Mouse (Mus musculus): Measurements from ENCODE around the gene Ankrd34a. TPM values are rescaled to one million over a fixed set of nuclear protein-coding genes. Genes with fewer than 3 reads are reported as not detected.
A peak's percentile ranks its signal among the peaks of the same experiment; 100 is the strongest.

The Ankrd34a gene
- total and polyA plus RNA-seq, 2 experiments from 2014 or later = 16.3 to 32.7 TPM

DNA sequence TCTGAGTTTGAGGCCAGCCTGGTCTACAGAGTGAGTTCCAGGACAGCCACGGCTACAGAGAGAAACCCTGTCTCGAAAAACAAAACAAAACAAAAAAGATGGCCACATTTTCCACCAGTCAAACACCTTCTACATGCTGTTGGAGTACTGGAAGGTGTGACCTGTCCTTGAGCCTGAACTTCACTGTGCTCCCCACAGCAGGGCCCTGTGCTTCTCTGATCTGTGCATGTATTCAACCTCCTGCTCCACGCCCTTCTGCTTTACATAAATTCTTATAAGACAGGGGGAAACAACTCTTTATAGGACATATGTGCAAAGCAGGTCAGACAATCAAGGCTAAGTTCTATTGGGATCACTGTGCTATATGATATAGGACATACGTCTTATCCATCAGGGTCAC is 26.8 kb downstream of the Ankrd34a start:
- Histone ChIP-seq H3K27ac (ENCODE audit: low read depth, low read length) (no peak overlapping the region), H3K4me3 (ENCODE audit: low read depth, low read length) (no peak overlapping the region), H3K9me3 (ENCODE audit: low read length) (no peaks in the 10 kb centered on the region), H3K9ac (replicated peaks; ENCODE audit: low read length, poor library complexity, severe bottlenecking) (no peak overlapping the region), H3K27me3 (ENCODE audit: insufficient read depth, low read length) (no peaks in the 10 kb centered on the region), H3K36me3 (ENCODE audit: insufficient read depth, low read length) (peaks cover 31% of the 10 kb centered on the region), H3K4me1 (ENCODE audit: insufficient read depth, low read length) (no peaks in the 10 kb centered on the region), H3K4me2 (ENCODE audit: low read depth, low read length, poor library complexity, severe bottlenecking) (no peak overlapping the region)
- TF ChIP-seq CTCF (IDR thresholded peaks at IDR 0.05) = no peak
- 90% methylated on average over 4 of the region's 4 CpGs for WGBS
- DNase-seq (ENCODE audit: low spot score) = no peak
- no peak for ATAC-seq (ENCODE audit: low FRiP score)

DNA sequence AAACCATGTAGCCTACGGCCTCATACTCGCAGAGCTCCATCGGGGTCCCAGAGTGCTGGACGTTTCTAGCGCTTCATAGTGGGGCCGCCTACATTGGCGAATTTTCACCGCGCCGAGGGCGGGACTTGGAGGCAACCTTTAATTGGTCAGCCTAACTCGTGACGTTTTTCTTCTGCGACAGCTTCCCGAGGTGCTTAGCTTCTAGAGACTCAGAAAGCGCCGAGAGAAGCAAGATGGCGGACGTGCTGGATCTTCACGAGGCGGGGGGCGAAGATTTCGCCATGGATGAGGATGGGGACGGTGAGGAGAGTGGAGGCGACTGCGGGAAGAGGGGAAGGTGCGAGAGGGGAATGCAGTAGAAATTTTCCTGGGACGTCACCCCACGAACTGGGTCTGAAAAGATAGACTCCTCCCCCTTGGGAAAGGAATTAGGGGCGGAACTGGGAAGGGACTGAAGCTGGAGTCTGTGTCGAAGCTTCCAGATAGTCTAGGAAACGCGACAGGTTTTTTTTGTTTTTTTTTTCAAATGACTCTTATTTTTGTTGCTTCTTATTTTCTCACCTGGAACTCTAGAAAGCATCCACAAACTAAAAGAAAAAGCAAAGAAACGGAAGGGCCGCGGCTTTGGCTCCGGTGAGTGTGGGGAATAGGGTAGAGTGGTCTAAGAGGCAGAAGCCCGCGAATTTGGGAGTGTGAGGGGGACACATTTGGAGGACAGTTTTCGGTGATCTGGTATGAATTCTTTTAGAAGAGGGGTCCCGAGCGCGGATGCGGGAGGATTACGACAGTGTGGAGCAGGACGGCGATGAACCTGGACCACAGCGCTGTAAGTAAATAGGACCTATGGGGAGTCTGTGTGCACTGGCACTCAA is 33.5 kb downstream of the Ankrd34a start, which contains the start of gene Rbm8a:
Gene Rbm8a (plus strand): TSS at position 205 of the 872 bp plus-strand sequence.
- Histone ChIP-seq H3K36me3 (ENCODE audit: insufficient read depth, low read length) (peaks cover under 1% of the 10 kb centered on the region), H3K4me2 (ENCODE audit: low read depth, low read length, poor library complexity, severe bottlenecking) (peak within 1 kb of the TSS; percentile 77), H3K27ac (ENCODE audit: low read depth, low read length) (peak within 1 kb of the TSS; percentile 47; the same call in 1 of the 2 replicates), H3K9ac (replicated peaks; ENCODE audit: low read length, poor library complexity, severe bottlenecking) (peak within 1 kb of the TSS; percentile 71), H3K4me1 (ENCODE audit: insufficient read depth, low read length) (peaks cover 4% of the 10 kb centered on the region), H3K9me3 (ENCODE audit: low read length) (no peaks in the 10 kb centered on the region), H3K4me3 (ENCODE audit: low read depth, low read length) (peak within 1 kb of the TSS; percentile 61), H3K27me3 (ENCODE audit: insufficient read depth, low read length) (no peaks in the 10 kb centered on the region)
- DNase-seq (ENCODE audit: low spot score) (peak; percentile 100), ATAC-seq (ENCODE audit: low FRiP score) (peak; percentile 91)
- under 1% methylated on average over 47 of the region's 48 CpGs for WGBS
- peak; percentile 2; the same call in 1 of the 2 replicates for TF ChIP-seq CTCF (IDR thresholded peaks at IDR 0.05)

DNA sequence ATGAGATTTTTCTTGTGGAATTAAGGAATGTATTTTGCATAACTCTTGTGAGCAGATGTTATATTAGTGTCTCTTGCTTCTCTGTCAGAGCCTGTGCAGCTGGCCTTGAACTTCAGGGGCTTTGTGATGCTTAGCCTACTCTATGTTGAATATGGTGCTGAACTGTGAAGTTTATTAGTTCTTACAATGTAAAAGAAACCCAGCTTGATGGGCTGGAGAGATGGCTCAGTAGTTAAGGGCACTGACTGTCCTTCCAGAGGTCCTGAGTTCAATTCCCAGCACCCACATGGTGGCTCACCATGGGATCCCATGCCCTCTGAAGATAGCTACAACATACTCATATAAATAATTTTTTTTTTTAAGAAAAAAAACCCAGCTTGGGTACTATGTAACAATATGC is 35.6 kb downstream of the Ankrd34a start:
- Histone ChIP-seq H3K4me3 (ENCODE audit: low read depth, low read length) (no peak overlapping the region), H3K27me3 (ENCODE audit: insufficient read depth, low read length) (no peaks in the 10 kb centered on the region), H3K4me1 (ENCODE audit: insufficient read depth, low read length) (peaks cover 9% of the 10 kb centered on the region), H3K27ac (ENCODE audit: low read depth, low read length) (no peak overlapping the region), H3K9ac (replicated peaks; ENCODE audit: low read length, poor library complexity, severe bottlenecking) (no peak overlapping the region), H3K36me3 (ENCODE audit: insufficient read depth, low read length) (no peaks in the 10 kb centered on the region; the same call in 1 of the 2 replicates), H3K4me2 (ENCODE audit: low read depth, low read length, poor library complexity, severe bottlenecking) (no peak overlapping the region), H3K9me3 (ENCODE audit: low read length) (no peaks in the 10 kb centered on the region)
- DNase-seq (ENCODE audit: low spot score) (no peak), ATAC-seq (ENCODE audit: low FRiP score) (no peak)
- TF ChIP-seq CTCF (IDR thresholded peaks at IDR 0.05) = no peak

DNA sequence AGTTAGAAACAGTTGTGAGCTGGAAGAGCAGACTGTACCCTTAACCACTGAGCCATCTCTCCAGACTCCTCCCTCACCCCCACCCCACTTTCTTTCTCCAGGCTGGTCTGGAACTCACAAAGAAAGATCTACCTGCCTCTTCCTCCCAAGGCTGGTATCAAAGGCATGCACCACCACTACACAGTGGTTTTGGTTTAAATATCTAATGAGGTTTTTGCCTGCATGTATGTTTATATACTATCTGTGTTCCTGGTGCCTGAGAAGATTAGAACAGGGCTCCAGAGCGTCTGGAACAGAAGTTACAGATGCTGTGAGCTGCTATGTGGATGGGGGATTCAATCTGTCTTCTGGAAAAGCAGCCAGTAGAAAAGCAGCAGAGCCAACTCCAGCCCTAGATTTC is 37.6 kb downstream of the Ankrd34a start:
- peaks cover 9% of the 10 kb centered on the region for H3K4me1 ChIP-seq (ENCODE audit: insufficient read depth, low read length)
- WGBS = 89% methylated on average over 1 of the region's 1 CpGs
- no peak for ATAC-seq (ENCODE audit: low FRiP score)

DNA sequence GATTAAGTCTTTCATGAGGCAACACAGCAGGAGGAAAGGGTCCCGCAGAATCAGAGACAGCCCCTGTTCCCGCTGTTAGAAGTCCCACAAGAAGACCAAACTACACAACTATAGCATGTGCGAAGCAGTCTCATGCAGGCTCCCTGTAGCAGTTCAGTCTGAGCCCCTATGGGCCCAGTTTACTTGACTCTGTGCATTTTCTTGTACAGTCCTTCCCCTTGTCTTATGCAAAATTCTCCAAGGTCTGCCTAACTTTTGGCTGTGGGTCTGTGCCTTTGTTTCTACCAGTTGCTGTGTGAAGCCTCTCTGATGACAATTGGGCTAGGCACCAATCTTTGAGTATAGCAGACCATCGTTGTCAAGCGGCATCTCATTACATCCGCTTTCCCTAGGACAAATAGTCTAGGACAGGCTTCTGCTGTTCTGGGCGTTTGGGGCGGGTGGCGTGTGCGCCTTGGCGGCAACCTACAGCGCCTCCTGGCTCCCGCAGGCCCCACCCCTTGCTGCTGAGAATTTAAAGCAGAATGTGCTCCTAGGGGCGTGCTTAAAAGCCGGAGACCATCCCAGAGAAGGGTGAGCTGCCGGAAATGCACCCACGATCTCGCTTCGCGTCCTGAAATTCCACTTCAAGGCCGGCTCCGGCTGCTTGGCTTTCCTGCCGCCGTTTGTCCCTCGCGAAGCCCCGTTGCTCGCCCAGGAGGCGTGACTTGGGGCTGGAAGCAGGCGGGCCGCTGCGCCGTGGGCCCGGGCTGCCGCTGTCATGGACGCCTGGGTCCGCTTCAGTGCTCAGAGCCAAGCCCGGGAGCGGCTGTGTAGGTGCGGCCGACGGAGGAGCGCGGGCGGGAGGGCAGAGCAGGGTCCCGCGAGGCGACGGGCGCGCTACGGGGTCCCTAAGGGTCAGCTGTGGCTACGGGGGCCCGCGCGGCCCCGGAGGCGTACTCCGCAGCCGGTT is 38.8 kb downstream of the Ankrd34a start, which contains the start of the genes Pex11b and Gm42957:
Gene Pex11b (plus strand): TSS at position 449 of the 952 bp plus-strand sequence.
Gene Gm42957 (plus strand): TSS at position 547 of the 952 bp plus-strand sequence.
- TF ChIP-seq CTCF (IDR thresholded peaks at IDR 0.05) = peak; percentile 66
- peak within 1 kb of the TSS; percentile 95 for H3K4me2 ChIP-seq (ENCODE audit: low read depth, low read length, poor library complexity, severe bottlenecking)
- peaks cover 10% of the 10 kb centered on the region for H3K36me3 ChIP-seq (ENCODE audit: insufficient read depth, low read length)
- no peaks in the 10 kb centered on the region for H3K27me3 ChIP-seq (ENCODE audit: insufficient read depth, low read length)
- H3K9me3 ChIP-seq (ENCODE audit: low read length) = no peaks in the 10 kb centered on the region
- peak; percentile 86 for ATAC-seq (ENCODE audit: low FRiP score)
- H3K9ac ChIP-seq (replicated peaks; ENCODE audit: low read length, poor library complexity, severe bottlenecking) = peak within 1 kb of the TSS; percentile 92
- H3K4me3 ChIP-seq (ENCODE audit: low read depth, low read length) = peak within 1 kb of the TSS; percentile 66
- peak; percentile 84 for DNase-seq (ENCODE audit: low spot score)
- peak within 1 kb of the TSS; percentile 77 for H3K27ac ChIP-seq (ENCODE audit: low read depth, low read length)
- H3K4me1 ChIP-seq (ENCODE audit: insufficient read depth, low read length) = peaks cover 9% of the 10 kb centered on the region; the same call in 1 of the 2 replicates
- 2% methylated on average over 56 of the region's 60 CpGs for WGBS

More for the DNA sequence above, 37.6 kb downstream of the Ankrd34a start:
- Histone ChIP-seq H3K4me3 (ENCODE audit: low read depth, low read length) (no peak overlapping the region), H3K36me3 (ENCODE audit: insufficient read depth, low read length) (peaks cover 10% of the 10 kb centered on the region), H3K27me3 (ENCODE audit: insufficient read depth, low read length) (no peaks in the 10 kb centered on the region), H3K27ac (ENCODE audit: low read depth, low read length) (no peak overlapping the region), H3K9ac (replicated peaks; ENCODE audit: low read length, poor library complexity, severe bottlenecking) (no peak overlapping the region), H3K9me3 (ENCODE audit: low read length) (no peaks in the 10 kb centered on the region), H3K4me2 (ENCODE audit: low read depth, low read length, poor library complexity, severe bottlenecking) (no peak overlapping the region)
- TF ChIP-seq CTCF (IDR thresholded peaks at IDR 0.05) = no peak
- no peak for DNase-seq (ENCODE audit: low spot score)
